ENCODE assay signal across 13 mouse cellular contexts in genomic region chr9:60513329-60513788, GRCm38 (mm10). TPM values are rescaled to one million over a fixed set of nuclear protein-coding genes. Genes with fewer than 3 reads are reported as not detected.
DNase-seq lines count a peak whose midpoint lies in the region; ATAC-seq lines count a peak whose summit lies in the region.
"Had no signal": no experiment of that assay in that cellular context is flagged by ENCODE, and none has a peak within 500 bp of the region (broad histone marks: within the 10 kb centered on the region; RNA-seq: fewer than 3 reads in every experiment).

No protein-coding gene starts in this region.

- DNase-seq in forebrain, embryonic 11.5 days (ENCODE audit: low spot score) = no peak
- DNase-seq in hindbrain, embryonic 10.5 days (ENCODE audit: low spot score) = peak; percentile 63
- DNase-seq in midbrain, embryonic 11.5 days (ENCODE audit: low spot score, missing footprints) = peak; percentile 82
- no peak for DNase-seq in midbrain, embryonic 14.5 days
- DNase-seq in mesoderm, embryonic 11.5 days (ENCODE audit: low read depth, low spot score) = peak; percentile 71
- DNase-seq in urinary bladder, postnatal 25 days (ENCODE audit: low spot score) = no peak
- DNase-seq: adrenal gland, postnatal 25 days; cerebellum, adult 8-10 months; lung, adult 2 months; lung, postnatal 4 days had no signal

- H3K4me3 ChIP-seq in forebrain, embryonic 12.5 days (replicated peaks) = no peak overlapping the region
- H3K4me3 ChIP-seq in forebrain, embryonic 11.5 days (ENCODE audit: low read depth, low read length) = no peak overlapping the region
- no peak overlapping the region for H3K4me3 ChIP-seq in hindbrain, embryonic 10.5 days
- no peak overlapping the region for H3K4me3 ChIP-seq in hindbrain, embryonic 16.5 days (ENCODE audit: low read length)
- no peak overlapping the region for H3K4me3 ChIP-seq in midbrain, embryonic 11.5 days (ENCODE audit: low read depth, low read length)
- H3K4me3 ChIP-seq in midbrain, embryonic 14.5 days (replicated peaks; ENCODE audit: low read depth, low read length) = no peak overlapping the region
- H3K4me3 ChIP-seq: embryonic facial prominence, embryonic 13.5 days had no signal

- H3K27ac ChIP-seq in forebrain, embryonic 12.5 days = no peak overlapping the region
- H3K27ac ChIP-seq in forebrain, embryonic 11.5 days (ENCODE audit: low read depth, low read length) = no peak overlapping the region
- H3K27ac ChIP-seq in hindbrain, embryonic 10.5 days = peak overlapping the region; percentile 16; the same call in 1 of the 2 replicates
- H3K27ac ChIP-seq in hindbrain, embryonic 16.5 days (ENCODE audit: low read depth, low read length) = no peak overlapping the region
- H3K27ac ChIP-seq in midbrain, embryonic 11.5 days (ENCODE audit: low read depth, low read length) = no peak overlapping the region
- H3K27ac ChIP-seq in midbrain, embryonic 14.5 days (replicated peaks; ENCODE audit: low read depth, low read length) = no peak overlapping the region
- H3K27ac ChIP-seq: embryonic facial prominence, embryonic 13.5 days had no signal

- peak; percentile 20; the same call in 1 of the 2 replicates for ATAC-seq in forebrain, embryonic 12.5 days (ENCODE audit: low FRiP score)
- no peak for ATAC-seq in forebrain, embryonic 11.5 days (replicated peaks; ENCODE audit: low FRiP score)
- no peak for ATAC-seq in hindbrain, embryonic 16.5 days
- 0 out of 2 replicates have a peak, but pooled peaks have one; percentile 27 for ATAC-seq in midbrain, embryonic 11.5 days (ENCODE audit: low FRiP score)
- no peak for ATAC-seq in midbrain, embryonic 14.5 days (ENCODE audit: low FRiP score, low TSS enrichment)

- 42% methylated on average over 11 of the region's 11 CpGs for WGBS in forebrain, embryonic 12.5 days
- 48% methylated on average over 11 of the region's 11 CpGs for WGBS in forebrain, embryonic 11.5 days
- 14% methylated on average over 11 of the region's 11 CpGs for WGBS in hindbrain, embryonic 10.5 days
- 18% methylated on average over 11 of the region's 11 CpGs for WGBS in hindbrain, embryonic 16.5 days
- WGBS in midbrain, embryonic 11.5 days = 35% methylated on average over 11 of the region's 11 CpGs
- 38% methylated on average over 11 of the region's 11 CpGs for WGBS in midbrain, embryonic 14.5 days

- no peak overlapping the region for H3K9ac ChIP-seq in forebrain, embryonic 12.5 days
- no peak overlapping the region; the same call in 1 of the 2 replicates for H3K9ac ChIP-seq in forebrain, embryonic 11.5 days (ENCODE audit: low read length)
- H3K9ac ChIP-seq in hindbrain, embryonic 16.5 days (ENCODE audit: low read depth, low read length) = no peak overlapping the region
- no peak overlapping the region for H3K9ac ChIP-seq in midbrain, embryonic 11.5 days (ENCODE audit: low read length)
- H3K9ac ChIP-seq in midbrain, embryonic 14.5 days (replicated peaks; ENCODE audit: low read length) = no peak overlapping the region
- H3K9ac ChIP-seq: embryonic facial prominence, embryonic 13.5 days had no signal

- H3K36me3 ChIP-seq in forebrain, embryonic 12.5 days (replicated peaks) = no peaks in the 10 kb centered on the region
- H3K36me3 ChIP-seq in forebrain, embryonic 11.5 days (ENCODE audit: control insufficient read depth, insufficient read depth, low read length) = no peaks in the 10 kb centered on the region
- H3K36me3 ChIP-seq in hindbrain, embryonic 10.5 days = no peaks in the 10 kb centered on the region
- no peaks in the 10 kb centered on the region for H3K36me3 ChIP-seq in hindbrain, embryonic 16.5 days (ENCODE audit: control insufficient read depth, insufficient read depth, low read length)
- H3K36me3 ChIP-seq in midbrain, embryonic 11.5 days (ENCODE audit: control insufficient read depth, insufficient read depth, low read length) = no peaks in the 10 kb centered on the region
- H3K36me3 ChIP-seq in midbrain, embryonic 14.5 days (ENCODE audit: control insufficient read depth, insufficient read depth, low read length) = no peaks in the 10 kb centered on the region
- H3K36me3 ChIP-seq: embryonic facial prominence, embryonic 13.5 days had no signal

- H3K4me2 ChIP-seq in forebrain, embryonic 12.5 days = no peak overlapping the region
- H3K4me2 ChIP-seq in forebrain, embryonic 11.5 days (ENCODE audit: low read depth, low read length, severe bottlenecking) = no peak overlapping the region
- no peak overlapping the region for H3K4me2 ChIP-seq in hindbrain, embryonic 16.5 days (ENCODE audit: low read length)
- no peak overlapping the region for H3K4me2 ChIP-seq in midbrain, embryonic 11.5 days
- H3K4me2 ChIP-seq in midbrain, embryonic 14.5 days (ENCODE audit: low read length) = no peak overlapping the region
- H3K4me2 ChIP-seq: embryonic facial prominence, embryonic 13.5 days had no signal

- peaks cover 22% of the 10 kb centered on the region; the same call in 1 of the 2 replicates for H3K27me3 ChIP-seq in forebrain, embryonic 12.5 days
- H3K27me3 ChIP-seq in forebrain, embryonic 11.5 days (ENCODE audit: control insufficient read depth, insufficient read depth, low read length) = no peaks in the 10 kb centered on the region
- peaks cover 88% of the 10 kb centered on the region for H3K27me3 ChIP-seq in hindbrain, embryonic 10.5 days (ENCODE audit: insufficient read depth, poor library complexity, severe bottlenecking)
- H3K27me3 ChIP-seq in hindbrain, embryonic 16.5 days (replicated peaks; ENCODE audit: control insufficient read depth, insufficient read depth, low read length) = no peaks in the 10 kb centered on the region; the same call in none of the 2 replicates
- H3K27me3 ChIP-seq in midbrain, embryonic 11.5 days (ENCODE audit: control insufficient read depth, insufficient read depth, low read length) = peaks cover 3% of the 10 kb centered on the region; the same call in 1 of the 2 replicates
- H3K27me3 ChIP-seq in midbrain, embryonic 14.5 days (ENCODE audit: control insufficient read depth, insufficient read depth, low read length) = peaks cover 4% of the 10 kb centered on the region; the same call in 1 of the 2 replicates

- H3K9me3 ChIP-seq in forebrain, embryonic 12.5 days = no peaks in the 10 kb centered on the region
- H3K9me3 ChIP-seq in forebrain, embryonic 11.5 days (ENCODE audit: control insufficient read depth, low read length) = no peaks in the 10 kb centered on the region
- H3K9me3 ChIP-seq in hindbrain, embryonic 10.5 days = 0 out of 2 replicates have a peak, but pooled peaks cover 2% of the 10 kb centered on the region
- H3K9me3 ChIP-seq in hindbrain, embryonic 16.5 days (ENCODE audit: control insufficient read depth, low read length) = peaks cover 4% of the 10 kb centered on the region; the same call in 1 of the 2 replicates
- H3K9me3 ChIP-seq in midbrain, embryonic 11.5 days (ENCODE audit: control insufficient read depth, low read length) = no peaks in the 10 kb centered on the region
- H3K9me3 ChIP-seq in midbrain, embryonic 14.5 days (ENCODE audit: control insufficient read depth, low read length) = no peaks in the 10 kb centered on the region
- H3K9me3 ChIP-seq: embryonic facial prominence, embryonic 13.5 days had no signal

- peaks cover 44% of the 10 kb centered on the region for H3K4me1 ChIP-seq in forebrain, embryonic 12.5 days
- 0 out of 2 replicates have a peak, but pooled peaks cover 7% of the 10 kb centered on the region for H3K4me1 ChIP-seq in forebrain, embryonic 11.5 days (replicated peaks; ENCODE audit: control insufficient read depth, insufficient read depth, low read length)
- H3K4me1 ChIP-seq in hindbrain, embryonic 10.5 days (replicated peaks) = peaks cover 56% of the 10 kb centered on the region
- peaks cover 16% of the 10 kb centered on the region for H3K4me1 ChIP-seq in hindbrain, embryonic 16.5 days (ENCODE audit: control insufficient read depth, insufficient read depth, low read depth, low read length)
- H3K4me1 ChIP-seq in midbrain, embryonic 11.5 days (ENCODE audit: control insufficient read depth, insufficient read depth, low read length) = peaks cover 34% of the 10 kb centered on the region
- H3K4me1 ChIP-seq in midbrain, embryonic 14.5 days (ENCODE audit: control insufficient read depth, insufficient read depth, low read length) = peaks cover 20% of the 10 kb centered on the region; the same call in 1 of the 2 replicates

RNA-seq across cellular contexts. Expression of gene Thsd4, which starts 8.5 kb away (rescaled TPM):
- 9.4 and 11.2 TPM in 2 replicates for polyA plus RNA-seq in forebrain, embryonic 12.5 days (2016; fragmentation: Nextera tagmentation; extraction: Ambion mirVana)
- polyA plus RNA-seq in forebrain, embryonic 11.5 days (2014; fragmentation: Nextera tagmentation; extraction: Ambion mirVana) = 4.2 and 4.6 TPM in 2 replicates
- polyA plus RNA-seq in hindbrain, embryonic 10.5 days (2016; fragmentation: Nextera tagmentation; extraction: Ambion mirVana) = 4.0 and 6.7 TPM in 2 replicates
- polyA plus RNA-seq in hindbrain, embryonic 16.5 days (2015; fragmentation: Nextera tagmentation; extraction: Ambion mirVana) = 4.5 and 6.4 TPM in 2 replicates
- 6.3 and 6.4 TPM in 2 replicates for polyA plus RNA-seq in midbrain, embryonic 11.5 days (2014; fragmentation: Nextera tagmentation; extraction: Ambion mirVana)
- 3.4 and 5.6 TPM in 2 replicates for polyA plus RNA-seq in midbrain, embryonic 14.5 days (2014; fragmentation: Nextera tagmentation; extraction: Ambion mirVana)

Comparison
In these comparisons a context has a peak if more than half of its experiments do, and no peak if none do; other contexts are left out.
1. ATAC-seq: peak in forebrain, embryonic 12.5 days (single experiment) and midbrain, embryonic 11.5 days (single experiment); none in forebrain, embryonic 11.5 days (single experiment), hindbrain, embryonic 16.5 days (single experiment) and midbrain, embryonic 14.5 days (single experiment).
2. DNase-seq: peak in hindbrain, embryonic 10.5 days (single experiment), midbrain, embryonic 11.5 days (single experiment) and mesoderm, embryonic 11.5 days (single experiment); none in forebrain, embryonic 11.5 days (single experiment), midbrain, embryonic 14.5 days (single experiment) and urinary bladder, postnatal 25 days (single experiment).